Mouse (Mus musculus) thymus, adult 2 months (tissue): ENCODE measurements around the gene Cbx4.

Experiments
- CTCF ChIP-seq: fragments of 200-500 bp; IDR thresholded peaks from 2 replicates; pipeline ENCODE4 v1.5.1; 2012; ENCODE audit warnings: mild to moderate bottlenecking, control low read depth, low read length, moderate library complexity, borderline replicate concordance; ENCODE audit not compliant: control insufficient read depth, poor library complexity, insufficient read depth; ENCODE audit errors: extremely low read depth
- POLR2A ChIP-seq: fragments of 200-500 bp; IDR thresholded peaks from 2 replicates; pipeline ENCODE4 v1.6.1; 2012; ENCODE audit warnings: mild to moderate bottlenecking, low read length, control low read depth, moderate library complexity; ENCODE audit not compliant: control insufficient read depth, poor library complexity, insufficient read depth; ENCODE audit errors: extremely low read depth

- TF ChIP-seq CTCF (no peak), POLR2A (no peak)
These were observed 6.6 kb downstream of the Cbx4 start for GRCm38 (mm10) chr11:119079445-119079837.
